Mouse (Mus musculus): ENCODE measurements around the gene Rhd.

- no peak for TF ChIP-seq POLR2A (IDR thresholded peaks at IDR 0.05; ENCODE audit: low read depth, low read length)
- TF ChIP-seq CTCF (conservative IDR thresholded peaks at IDR 0.05; ENCODE audit: insufficient read depth, insufficient read length, low read depth, low read length), result no peak
Measured at GRCm38 (mm10) chr4:134827806-134828205, 36.5 kb upstream of the Rhd start.

All from kidney, adult 2 months (tissue).